1 mouse cellular context compared by ENCODE assay signal in the genomic region with DNA sequence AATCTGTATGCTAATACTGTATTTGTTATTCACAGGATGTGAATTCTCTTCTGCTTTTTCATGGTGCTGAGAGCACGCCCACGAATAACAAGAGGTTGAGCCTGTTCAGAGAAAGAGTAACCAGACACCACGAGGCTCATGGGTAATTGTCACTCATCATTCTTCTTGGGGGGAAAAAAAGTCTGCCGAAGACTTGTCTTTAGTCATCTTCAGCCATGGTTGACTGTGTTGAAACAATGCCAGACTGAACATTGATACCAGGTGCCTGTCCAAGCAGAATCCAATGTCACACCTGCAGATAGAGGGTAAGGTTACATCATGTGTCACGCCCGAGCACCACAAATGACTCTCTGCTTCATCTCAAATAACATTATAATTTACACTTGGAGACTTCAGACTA.
TF ChIP-seq lines count a peak whose summit lies in the region.

No protein-coding gene starts in this region.

TF ChIP-seq in CH12.LX, 34 proteins besides CTCF, POLR2A, EP300 and RAD21 (continued from another document):
- TF ChIP-seq RCOR1 (conservative IDR thresholded peaks at IDR 0.05; ENCODE audit: low read depth, low read length) = no peak
TF ChIP-seq in CH12.LX: peak in this region for 0.
